Mouse (Mus musculus): ENCODE measurements around the gene Kdm7a.

Kdm7a gene

GRCm38 (mm10) chr6:39208181-39208580 lies 1.6 kb upstream of the Kdm7a start:
- in situ Hi-C loops (cut with MboI, MseI): no loop called here

DNA sequence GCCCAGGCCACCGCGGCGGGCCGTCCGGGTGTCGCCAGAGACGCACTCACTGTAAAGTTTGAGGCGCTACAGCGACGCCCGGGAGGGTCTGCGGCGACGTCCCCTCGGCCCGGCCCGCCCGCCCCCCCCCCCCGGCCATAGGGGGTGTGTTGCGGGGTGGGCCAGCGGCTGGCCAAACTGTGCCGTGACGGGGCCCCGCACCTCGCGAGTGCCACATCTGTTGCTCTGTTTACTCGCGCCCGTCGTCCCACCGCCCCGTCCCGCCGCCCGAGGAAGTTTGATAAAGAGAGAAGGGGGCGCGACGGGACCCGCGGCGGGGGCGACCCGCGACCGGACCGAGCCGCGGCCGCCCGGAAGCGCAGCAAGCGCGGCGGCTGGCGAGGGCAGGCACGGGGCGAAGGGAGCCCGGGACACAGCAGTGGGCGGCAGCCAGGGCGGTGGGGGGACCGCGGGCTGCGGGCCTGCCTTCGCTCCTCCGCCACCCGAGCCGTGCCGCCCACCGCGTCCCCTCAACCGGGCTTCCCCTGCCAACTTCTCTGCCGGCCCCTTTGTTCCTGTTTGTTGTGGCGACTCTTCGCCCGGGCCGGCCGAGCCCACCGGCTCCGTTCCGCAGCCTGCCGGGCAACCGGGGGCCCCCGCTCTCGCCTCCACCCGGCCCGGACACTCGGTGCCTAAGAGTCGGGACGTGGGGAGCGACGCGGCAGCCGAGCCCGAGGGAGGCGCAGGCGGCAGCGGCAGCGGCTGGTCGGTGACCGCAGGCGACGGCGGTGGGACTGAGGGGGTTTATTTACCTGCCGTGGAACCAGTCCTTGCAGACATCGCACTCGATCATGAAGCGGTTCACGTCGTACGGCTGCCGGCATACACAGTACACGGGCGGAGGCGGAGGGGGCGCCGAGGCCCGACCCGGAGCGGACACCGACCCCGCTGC lies 674 bp downstream of the Kdm7a start:
- in situ Hi-C loops (cut with MboI, MseI): no loop called here

DNA sequence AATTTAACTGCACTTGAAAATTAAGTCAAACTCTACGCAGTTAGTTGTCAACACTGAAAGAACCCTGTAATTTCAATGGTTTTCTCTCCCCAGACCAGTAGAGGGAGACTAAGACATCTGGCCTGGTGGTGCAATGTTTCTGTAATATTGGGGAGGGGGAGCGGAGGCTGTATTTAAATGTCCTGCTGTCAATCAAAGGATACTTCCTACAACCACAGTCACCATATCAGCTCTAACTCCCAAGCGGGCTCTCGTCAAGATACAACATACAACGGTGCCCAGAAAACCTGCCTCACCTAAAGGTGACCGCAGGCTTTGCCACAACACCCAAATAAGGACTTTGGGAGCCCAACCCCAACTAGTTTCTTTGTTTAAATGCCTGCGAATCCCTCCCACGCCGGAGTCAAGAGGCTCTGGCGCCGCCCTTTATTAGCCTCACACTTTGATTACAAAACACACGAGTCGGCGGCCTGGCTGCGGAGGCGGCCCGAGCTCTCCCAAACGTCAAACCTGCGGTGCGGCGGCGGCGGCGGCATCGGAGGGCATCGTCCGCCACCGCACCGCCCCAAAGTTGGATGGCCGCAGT lies 1.4 kb downstream of the Kdm7a start:
- in situ Hi-C loops (cut with MboI, MseI): no loop called here

DNA sequence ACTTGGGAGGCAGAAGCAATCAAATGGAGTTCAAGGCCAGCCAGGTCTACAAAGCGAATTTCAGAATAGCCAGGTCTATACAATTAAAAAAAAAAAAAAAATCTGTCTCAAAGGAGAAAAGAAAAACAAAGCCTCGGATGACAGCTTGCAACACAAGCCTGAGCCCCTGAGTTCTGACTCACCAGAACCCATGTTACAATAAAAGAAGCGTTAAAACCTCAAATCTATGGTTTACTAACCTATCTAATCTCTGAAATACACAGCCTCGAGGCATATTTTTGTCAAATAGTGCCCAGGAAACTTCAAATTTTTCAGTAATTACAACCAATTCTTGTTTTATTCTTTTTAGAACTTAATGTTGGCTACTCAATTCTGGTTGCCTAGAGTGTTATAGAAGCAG lies 2.1 kb downstream of the Kdm7a start:
- in situ Hi-C loops (cut with MboI, MseI): loop anchor here (5.0 kb wide), 1 partner anchor 128 kb away; no protein-coding TSS in a partner anchor

DNA sequence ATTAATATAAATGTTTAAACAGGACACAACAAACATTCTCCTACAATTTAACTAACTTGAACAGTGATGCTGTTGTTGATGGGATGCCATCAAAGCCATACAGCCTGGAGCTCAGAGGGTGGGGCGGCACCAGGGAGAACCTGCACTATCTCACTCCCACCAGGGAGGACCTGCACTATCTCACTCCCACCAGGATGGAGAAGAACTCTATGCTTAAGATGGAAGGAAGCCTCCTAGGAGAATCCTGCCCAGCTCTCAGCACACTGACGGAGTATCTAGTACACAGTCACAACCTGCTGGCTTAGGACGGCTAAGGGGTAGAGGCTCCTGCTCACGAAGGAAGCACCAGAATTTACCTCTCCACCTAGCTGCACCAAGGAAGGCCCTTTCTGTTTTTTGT lies 3.4 kb downstream of the Kdm7a start:
- in situ Hi-C loops (cut with MboI, MseI): loop anchor here (5.0 kb wide), 1 partner anchor 129 kb away; no protein-coding TSS in a partner anchor

DNA sequence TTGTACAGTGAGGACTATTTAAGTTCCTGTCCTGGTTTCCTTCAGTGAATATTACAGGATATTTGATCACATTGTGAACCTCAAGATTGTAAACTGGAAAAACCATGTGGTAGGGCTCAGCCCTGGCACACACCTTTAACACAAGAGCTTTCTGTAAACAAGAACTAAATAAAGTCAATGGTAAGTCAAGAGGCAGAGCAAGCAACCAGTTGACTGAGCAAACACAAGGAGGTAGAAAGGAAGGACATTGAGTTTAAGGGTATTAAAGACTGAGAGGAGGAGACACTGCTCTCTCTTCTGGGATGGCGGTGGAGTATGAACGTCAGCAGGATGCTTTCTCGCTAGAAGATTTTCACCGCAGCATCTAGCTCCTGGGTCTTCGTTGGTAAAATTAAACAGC lies 13.6 kb downstream of the Kdm7a start:
- in situ Hi-C loops (cut with MboI, MseI): loop anchor here (5.0 kb wide), 1 partner anchor 164 kb away; no protein-coding TSS in a partner anchor

- in situ Hi-C loops (cut with MboI, MseI): loop anchor here (5.0 kb wide), 1 partner anchor 166 kb away; no protein-coding TSS in a partner anchor
Measured at GRCm38 (mm10) chr6:39191518-39191917, 15.1 kb downstream of the Kdm7a start.

DNA sequence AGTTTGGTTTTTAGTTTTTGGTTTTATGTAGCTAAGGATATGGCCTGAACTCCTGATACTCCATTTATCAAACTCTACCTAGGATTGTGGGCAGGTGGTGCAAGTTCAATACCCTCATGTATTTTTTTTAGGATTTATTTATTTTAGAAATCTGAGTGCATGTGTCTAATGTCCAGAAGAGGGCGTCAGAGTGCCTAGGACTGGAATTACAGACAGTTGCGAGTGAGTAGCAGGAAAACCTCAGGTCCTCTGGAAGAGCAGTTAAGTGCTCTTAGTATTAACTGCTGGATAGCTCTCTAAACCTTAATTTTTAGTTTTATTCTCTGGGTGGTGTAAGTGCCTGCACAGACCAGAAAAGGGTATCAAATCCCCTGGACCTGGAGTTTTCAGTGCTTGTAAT lies 19.4 kb downstream of the Kdm7a start:
- in situ Hi-C loops (cut with MboI, MseI): no loop called here

GRCm38 (mm10) chr6:39169089-39169488 lies 37.5 kb downstream of the Kdm7a start:
- in situ Hi-C loops (cut with MboI, MseI): no loop called here

DNA sequence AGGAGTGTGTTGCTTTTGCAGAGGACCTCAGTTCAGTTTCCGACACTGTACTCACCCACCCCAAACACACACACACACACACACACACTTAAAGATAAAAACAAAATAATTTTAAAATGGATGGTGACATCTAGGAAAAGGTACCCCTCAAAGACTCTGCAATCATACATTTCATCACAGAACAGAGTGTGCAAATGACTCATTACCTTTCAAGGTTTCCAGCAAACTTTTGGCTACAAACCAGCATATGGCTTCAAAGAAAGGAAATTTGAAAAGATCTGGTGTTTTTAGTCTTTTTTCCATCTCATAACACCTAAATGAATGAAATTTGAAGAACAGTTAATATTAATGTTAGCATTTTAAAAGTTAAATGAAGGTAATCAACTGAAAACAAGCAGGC lies 41.7 kb downstream of the Kdm7a start:
- in situ Hi-C loops (cut with MboI, MseI): no loop called here

- in situ Hi-C loops (cut with MboI, MseI): no loop called here
Measured at GRCm38 (mm10) chr6:39161975-39162374, 44.6 kb downstream of the Kdm7a start.

DNA sequence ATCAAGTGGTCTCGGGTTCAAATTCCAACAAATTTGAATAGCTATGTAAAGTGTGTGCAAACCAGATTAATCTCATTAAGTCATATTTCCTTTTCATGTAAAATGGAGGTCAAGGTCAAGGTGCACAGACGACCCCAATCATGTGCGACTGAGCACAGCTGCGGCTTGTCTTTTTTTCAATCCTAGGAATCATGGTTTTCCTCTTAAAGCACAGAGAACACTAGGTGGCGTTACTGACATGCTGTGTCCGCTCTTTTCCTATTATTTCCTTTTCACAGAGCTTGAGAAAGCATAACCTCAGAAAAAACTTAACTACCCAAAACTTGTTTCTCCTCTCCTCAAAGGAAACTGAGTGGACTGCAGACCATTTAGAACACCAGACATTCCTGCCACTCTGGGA lies 60.5 kb downstream of the Kdm7a start:
- in situ Hi-C loops (cut with MboI, MseI): no loop called here

- in situ Hi-C loops (cut with MboI, MseI): no loop called here
Measured at GRCm38 (mm10) chr6:39132556-39132955, 74.0 kb downstream of the Kdm7a start.

DNA sequence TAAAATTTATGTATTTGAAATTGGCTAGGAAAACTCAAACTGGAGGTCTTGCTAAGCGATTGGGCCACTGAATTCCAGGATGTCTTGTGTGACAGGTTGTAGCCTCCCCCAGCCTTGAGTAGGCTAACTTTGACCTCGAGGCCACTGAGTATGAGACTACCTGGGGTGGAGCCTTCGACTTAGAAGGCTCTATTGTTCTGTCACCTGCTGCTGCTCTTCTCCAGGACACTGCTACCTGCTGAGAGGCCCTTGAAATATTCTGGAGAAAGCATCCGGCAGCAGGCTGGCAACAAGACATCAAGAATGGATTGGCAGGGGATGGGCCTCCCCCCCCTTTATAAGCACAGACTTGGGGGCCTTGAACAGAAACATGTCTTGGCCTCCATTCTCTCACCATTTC lies 75.1 kb downstream of the Kdm7a start:
- in situ Hi-C loops (cut with MboI, MseI): no loop called here

GRCm38 (mm10) chr6:39124719-39125118 lies 81.9 kb downstream of the Kdm7a start:
- in situ Hi-C loops (cut with MboI, MseI): no loop called here

DNA sequence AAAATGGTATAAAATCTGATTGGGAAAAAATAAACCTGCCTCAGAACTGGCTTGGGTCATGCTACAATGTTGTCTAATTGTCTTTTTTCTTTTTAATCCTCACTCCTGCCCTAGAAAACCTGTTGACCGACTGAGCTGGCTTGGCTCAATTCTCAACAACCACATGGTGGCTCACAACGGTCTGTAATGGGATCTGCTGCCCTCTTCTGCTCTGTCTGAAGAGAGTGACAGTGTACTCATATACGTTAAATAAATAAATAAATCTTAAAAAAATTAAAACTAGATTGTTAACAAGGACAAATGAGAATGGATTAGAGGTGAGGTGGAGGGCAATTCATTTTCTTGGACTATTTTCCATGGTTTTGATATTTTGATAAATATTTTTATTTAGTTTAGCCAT lies 85.9 kb downstream of the Kdm7a start:
- in situ Hi-C loops (cut with MboI, MseI): no loop called here

GRCm38 (mm10) chr6:39118456-39118881 lies 88.1 kb downstream of the Kdm7a start:
- in situ Hi-C loops (cut with MboI, MseI): no loop called here

- in situ Hi-C loops (cut with MboI, MseI): no loop called here
Measured at GRCm38 (mm10) chr6:39117584-39118455, 88.8 kb downstream of the Kdm7a start, which contains the start of gene Parp12. Gene Parp12 (minus strand): TSS chr6:39118349.

- in situ Hi-C loops (cut with MboI, MseI): no loop called here
Measured at GRCm38 (mm10) chr6:39115438-39115837, 91.2 kb downstream of the Kdm7a start.

- in situ Hi-C loops (cut with MboI, MseI): no loop called here
Measured at GRCm38 (mm10) chr6:39113141-39113540, 93.4 kb downstream of the Kdm7a start.

- in situ Hi-C loops (cut with MboI, MseI): no loop called here
Measured at GRCm38 (mm10) chr6:39112701-39113100, 93.9 kb downstream of the Kdm7a start.

- in situ Hi-C loops (cut with MboI, MseI): no loop called here
Measured at GRCm38 (mm10) chr6:39106812-39107211, 99.8 kb downstream of the Kdm7a start.
